Mouse (Mus musculus) neural tube, embryonic 10.5 days (tissue): ENCODE results near the gene Sppl3.
"Not testable (repeated sequence)": the region's sequence is repeated elsewhere in the genome, so short reads cannot be mapped to it uniquely, and the experiment has no call there.

Experiments used
- DNase-seq: peaks from one replicate; pipeline ENCODE4 v3.0.0-alpha.2; 2017; ENCODE audit warnings: low spot score; ENCODE audit errors: extremely low spot score

Sppl3 gene

DNA sequence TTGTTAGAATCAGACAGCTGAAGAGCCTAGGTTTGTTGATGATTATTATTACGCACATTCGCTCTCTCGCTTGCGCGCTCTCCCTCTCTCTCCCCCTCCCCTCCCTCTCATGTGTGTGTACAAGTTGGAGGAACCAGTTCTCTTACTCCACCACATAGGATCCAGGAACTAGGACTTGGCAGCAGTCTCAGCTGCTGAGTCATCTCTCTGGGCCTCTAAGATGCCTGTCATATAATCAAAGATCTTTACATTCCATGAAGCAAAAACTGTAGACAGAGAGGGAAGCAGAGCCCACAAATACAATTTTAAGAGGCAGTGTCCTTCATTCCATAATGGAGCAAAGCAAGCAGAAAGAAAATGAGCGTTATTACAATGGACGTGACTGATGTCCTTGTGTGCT lies 61.2 kb downstream of the Sppl3 start:
- no peak for DNase-seq

DNA sequence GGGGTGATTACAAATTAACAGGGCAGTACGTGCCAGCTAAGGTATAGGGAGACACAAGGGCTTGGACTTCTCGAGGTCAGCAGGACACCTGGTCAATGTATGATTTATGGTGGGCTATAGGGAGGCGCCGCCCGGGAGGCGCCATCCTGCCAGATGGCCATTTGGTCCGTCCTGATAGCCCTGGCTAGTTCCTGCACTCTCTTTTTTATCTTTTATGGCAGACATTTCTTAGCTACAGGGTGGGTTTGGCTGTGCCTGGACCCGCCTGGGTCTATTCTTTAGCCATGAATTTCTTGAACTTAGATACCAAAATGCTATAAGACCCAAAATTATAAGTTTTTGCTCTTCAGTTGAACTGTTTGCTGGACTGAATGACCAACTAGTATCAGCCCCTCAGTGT lies 62.4 kb downstream of the Sppl3 start:
- DNase-seq: not testable (repeated sequence)

DNA sequence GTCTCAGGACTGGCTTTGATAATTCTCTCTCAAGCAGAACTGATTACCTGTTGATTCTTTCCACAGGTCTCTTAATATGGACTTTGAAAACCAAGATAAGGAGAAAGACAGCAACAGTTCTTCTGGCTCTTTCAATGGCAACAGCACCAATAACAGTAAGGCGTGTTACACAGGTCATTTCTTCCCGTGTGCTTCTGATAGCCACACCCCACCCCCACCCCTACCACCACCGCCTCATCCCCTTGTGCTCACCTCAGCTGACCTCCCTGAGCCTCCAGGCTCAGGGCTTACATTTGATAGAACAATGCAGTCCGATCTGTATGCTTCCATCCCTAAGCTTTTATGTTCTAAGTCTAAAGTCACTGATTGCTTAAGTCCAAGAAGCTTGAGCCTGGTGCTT lies 63.8 kb downstream of the Sppl3 start:
- DNase-seq: no peak

DNA sequence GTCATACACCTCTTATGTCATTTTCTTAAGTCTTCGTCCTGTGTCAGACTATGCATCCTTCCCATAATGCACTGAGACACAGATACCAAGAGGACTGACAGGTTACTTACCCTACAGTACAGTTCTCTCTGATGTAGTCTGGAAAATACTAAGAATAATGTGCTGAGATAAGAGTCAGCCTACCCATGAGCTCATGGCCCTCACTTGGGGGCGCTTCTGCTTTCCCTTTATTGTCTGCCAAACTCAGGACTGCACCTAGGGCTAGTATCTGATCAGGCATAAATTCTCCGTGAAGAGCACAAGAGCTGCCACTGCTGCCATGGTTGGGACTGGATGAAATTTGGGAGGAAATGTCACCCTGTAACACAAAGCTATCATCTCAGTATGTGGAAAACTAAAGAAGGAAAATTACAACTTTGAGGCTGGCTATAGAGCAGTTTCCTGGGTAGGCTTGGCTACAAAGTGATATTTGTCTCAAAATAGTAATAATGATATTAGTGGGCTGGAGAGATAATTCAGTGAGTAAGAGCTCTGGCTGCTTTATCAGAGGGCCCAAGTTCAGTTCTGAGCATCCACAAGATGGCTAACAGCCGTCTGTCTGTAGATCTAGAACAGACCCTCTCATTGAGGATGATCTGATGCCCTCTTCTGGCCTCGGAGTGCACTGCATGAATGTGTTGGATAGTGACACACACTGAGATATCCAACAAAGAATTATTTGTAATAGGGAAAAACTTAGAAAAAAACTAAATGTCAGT lies 65.4 kb downstream of the Sppl3 start:
- peak; percentile 60 for DNase-seq

DNA sequence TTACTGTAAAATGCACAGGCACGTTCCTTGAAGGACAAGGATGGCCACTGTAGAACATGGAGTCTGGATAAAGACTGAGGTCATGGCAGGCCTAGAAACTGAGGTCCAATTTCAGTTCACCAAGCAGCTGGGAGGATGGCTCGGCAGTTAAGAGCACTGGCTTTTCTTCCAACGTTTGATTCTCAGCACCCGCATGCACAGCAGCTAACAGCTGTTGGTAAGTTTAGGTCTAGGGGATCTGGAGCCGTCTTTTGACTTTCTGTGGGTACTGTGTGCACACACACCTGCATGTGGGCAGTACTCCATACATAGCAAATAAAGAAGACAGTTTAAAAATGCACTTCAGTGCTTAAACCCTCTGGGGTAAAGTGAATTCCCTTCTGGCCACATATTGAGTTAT lies 70.7 kb downstream of the Sppl3 start:
- DNase-seq: no peak

DNA sequence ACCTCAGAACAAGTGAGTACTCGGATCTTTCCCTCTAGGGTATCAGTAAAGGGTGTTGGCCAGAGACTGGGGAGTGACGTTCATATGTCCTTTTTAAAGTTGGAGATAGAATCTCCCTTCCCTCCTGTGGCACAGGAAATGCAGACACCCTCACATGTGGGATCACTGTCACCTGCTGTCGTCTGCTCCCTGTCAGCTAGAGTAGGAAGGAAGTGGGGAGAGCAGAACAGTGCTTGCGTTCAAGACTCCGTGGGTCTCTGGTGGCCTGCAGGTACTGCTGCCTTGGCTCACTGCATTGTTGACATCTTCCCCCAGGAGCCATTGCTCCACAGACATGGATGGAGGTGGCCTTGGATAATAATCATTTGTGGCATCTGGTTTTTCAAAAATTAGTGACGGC lies 72.6 kb downstream of the Sppl3 start:
- DNase-seq: no peak

DNA sequence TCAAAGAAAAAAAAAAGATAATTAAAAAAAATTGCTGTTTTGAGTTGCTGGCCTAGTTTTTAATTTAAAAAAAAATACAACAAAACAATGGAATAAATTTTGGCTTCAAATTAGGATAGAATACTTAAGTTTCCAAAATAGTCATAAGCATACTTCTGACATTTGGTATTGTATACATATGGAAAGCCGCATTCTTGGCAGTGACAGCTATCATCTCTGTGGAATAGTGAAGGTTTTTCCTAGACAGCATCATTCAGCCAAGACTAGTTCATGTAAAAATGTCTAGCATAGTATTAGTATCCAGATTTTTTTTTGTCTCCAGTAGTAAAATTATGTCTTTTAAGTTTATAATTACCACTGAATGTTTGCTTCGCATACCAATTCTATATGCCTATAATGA lies 74.7 kb downstream of the Sppl3 start:
- no peak for DNase-seq

DNA sequence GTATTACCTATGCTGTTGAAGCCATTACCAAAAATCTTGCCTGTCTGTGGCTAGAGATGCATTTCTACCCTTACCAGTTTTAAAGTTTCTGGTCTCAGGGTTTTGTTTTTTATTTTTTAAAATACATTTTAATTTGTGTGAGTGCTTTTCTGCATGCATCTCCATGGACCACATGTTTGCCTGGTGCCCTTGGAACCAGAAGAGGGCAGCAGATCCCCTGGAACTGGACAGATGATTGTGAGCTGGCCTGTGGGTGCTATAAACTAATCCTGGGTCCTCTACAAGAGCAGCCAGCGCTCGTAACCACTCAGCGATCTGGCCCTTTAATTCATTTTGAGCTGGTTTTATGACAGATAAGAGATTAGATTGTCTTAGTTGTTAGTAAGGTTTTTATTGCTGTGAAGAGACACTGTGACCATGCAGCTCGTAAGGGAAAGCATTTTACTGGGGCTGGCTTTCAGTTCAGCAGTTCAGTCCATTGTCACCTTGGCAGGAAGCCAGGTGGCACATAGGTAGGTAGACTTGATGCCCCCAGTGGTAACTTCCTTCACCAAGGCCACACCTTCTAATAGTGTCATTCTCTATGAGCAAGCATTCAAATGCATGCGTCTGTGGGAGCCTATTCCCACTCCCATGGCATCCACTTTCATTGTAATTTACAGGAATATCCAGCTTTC lies 78.8 kb downstream of the Sppl3 start:
- DNase-seq: no peak

DNA sequence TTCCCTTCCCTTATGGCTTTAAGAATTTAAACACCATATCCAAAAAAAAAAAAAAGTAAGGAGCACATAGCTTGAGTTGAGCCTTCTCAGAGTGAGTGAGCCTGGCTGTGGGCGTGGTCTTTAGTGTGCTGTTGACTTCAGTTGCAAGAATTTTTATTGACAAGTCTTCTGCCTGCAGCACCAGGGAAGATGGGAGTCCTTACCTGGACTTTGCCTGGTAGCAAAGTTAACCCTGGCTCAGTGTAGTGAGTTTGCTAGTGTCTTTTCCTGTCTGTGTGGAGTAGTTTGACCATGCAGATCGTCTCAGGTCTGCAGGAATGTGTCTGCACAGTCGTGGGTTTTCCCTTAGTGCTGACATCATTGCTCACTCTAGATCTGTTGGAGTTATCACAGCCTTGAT lies 80.1 kb downstream of the Sppl3 start:
- no peak for DNase-seq

DNA sequence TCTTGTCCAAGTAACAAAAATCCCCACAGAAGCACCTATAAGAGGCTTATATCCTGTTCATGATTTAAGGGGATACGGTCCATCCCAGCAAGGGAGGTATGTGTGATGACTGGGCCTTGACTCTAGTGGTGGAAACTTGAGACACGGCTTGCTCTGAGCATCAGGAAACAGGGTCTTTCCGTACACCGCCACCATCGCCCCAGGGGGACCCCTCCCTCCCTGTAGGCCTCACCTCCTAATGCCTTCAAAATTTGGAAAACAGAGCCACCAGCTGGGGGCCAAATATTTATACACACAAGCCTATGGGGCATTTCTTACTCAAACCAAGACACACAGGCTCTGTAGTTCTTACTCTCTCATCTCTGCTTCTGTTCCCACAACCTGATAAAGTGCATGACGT lies 80.8 kb downstream of the Sppl3 start:
- DNase-seq: no peak

DNA sequence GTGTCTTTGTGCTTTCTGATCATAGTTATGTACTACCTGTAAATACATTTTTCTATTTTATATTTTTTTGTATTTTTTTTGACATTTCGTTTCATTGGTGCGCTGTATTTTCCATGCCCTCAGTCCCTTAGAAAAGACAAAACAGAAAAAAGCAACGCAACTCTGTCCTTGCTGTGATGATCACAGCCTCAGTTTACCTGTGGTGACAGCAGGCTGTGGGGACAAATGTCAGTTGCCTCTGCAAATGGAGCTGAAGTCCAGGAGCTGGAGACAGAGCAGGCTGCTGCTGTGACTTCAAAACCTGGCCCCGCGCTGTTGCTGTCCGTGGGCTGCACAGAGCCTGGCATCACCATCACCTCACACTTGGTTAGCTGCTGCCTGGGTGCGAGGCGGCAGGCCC lies 87.3 kb downstream of the Sppl3 start, which contains the start of gene Gm10401:
Gm10401 (minus strand) TSS at position 101 of the 400 bp plus-strand sequence.
- no peak for DNase-seq

DNA sequence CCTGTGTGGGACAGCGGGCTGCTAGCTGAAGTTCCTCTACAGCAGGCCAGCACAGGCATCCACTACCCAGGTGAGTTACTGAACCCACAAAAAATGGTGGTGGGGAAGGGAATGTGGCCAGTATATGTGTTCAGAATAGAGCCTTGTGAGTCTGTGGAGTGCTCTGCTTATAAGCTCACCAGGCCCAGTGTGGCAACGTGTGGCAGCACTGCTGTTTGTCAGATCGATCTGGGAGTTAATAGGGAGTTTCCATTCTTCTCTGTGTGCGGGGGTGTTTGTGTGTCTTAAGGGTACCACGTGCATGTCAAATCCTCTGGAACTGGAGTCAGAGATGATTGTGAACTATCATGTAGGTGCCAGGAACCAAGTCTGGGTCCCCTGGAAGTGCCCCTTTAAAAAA lies 88.6 kb downstream of the Sppl3 start:
- no peak for DNase-seq

DNA sequence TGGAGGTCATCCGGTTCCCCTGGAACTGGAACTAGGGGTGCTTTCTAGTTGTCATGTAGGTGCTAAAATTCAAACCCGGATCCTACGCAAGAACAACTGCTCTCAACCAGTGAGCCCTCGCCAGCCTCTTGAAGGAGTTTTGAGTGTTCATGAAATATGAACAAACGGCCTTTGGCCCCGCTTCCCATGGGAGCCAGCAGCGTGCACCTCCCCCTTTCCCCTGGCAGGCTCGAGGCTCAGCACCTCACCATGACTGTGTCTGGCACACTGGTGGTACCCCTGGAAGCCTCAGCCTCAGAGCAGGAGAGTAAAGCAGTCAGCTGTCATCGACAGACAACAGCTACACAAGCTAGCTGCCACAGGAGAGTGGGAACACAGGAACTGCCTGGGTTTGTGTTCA lies 89.1 kb downstream of the Sppl3 start:
- DNase-seq: no peak

DNA sequence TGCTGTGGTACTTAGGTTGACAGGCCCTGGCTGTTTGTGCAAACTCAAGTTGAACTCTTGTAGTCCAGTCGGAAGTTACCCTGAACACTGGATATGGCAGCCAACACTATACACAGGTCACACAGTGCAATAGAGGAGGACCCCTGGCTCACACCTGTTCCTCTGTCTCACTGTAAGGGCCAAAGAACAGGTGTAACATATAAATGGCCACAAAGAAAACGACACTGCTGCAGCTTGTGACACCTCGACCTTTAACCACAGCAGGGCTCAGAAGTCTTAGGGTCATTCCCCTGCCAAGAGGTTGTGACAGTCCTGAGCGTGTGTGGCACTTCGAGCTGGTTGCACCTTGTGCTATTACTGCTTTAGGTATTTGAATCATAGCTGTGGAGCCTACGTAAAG lies 89.5 kb downstream of the Sppl3 start:
- DNase-seq: no peak

DNA sequence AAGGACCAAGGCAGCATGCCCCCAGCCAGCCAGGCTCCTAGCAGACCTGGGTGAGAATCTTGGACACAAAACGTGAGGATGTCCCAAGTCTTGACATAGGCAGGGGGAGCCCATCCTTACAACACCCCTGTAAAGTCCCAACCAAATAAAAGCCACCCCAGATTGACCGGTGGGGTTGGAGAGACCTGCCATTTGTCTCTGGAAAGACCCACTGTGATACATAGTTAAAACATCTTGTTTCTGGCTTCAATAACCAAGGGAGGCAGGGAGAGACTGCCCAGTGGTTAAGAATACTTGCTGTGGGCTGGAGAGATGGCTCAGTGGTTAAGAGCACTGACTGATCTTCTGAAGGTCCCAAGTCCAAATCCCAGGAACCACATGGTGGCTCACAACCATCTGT lies 91.3 kb downstream of the Sppl3 start:
- DNase-seq: no peak

DNA sequence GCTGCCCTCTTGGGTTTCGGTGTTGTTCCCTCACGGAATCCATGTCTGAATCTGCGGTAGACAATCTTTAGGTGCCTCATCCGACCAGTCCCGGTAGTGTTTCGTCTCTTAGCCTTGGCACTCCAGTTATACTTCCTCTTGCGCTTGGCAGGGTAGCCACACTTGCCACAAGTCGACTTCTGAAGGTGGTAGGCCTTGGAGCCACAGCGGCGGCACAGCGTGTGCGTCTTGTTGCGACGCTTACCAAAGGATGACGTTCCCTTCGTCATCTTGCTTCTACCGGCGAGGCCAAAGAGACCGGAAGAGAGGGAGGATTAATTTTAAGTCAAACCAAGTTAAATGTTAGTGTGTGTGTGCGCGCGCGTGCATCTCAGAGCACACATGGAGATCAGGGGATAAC lies 92.3 kb downstream of the Sppl3 start:
- not testable (repeated sequence) for DNase-seq

DNA sequence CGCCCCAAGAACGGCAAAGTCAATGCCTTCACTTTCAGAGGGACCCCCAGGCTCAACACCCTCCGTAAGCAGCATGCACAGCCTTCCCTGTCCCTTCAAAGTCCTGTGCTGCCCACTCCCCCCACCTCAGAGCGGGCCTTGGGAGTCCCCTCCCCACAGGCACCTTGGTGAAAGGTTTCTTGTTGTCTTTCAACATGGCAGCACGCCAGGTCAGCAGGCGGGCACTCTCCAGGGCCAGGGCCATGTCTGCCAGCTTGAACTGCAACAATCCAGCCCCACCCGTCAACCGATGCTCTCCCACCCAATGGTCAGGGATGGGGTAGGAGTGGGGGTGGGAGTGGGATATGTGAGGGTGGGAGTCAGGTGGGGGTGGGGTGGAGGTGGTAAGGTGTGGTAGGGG lies 100.2 kb downstream of the Sppl3 start:
- no peak for DNase-seq

DNA sequence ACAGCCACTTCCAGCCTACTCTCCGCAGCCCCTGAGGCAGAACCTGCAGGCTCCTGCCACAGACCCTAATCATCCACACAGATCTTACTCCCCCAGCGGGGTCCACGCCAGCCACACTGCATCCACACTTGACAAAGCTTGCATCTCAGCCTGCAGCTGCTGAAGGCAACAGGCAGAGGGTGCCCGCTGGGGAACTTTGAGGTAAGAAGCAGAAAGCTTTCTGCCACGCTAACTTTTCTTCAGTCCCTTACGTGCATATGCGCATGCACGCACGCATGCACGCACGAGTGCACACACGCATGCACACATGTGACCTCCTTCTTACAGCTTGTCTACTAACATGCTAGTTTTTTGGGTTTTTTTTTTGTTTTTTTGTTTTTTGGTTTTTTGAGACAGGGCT lies 102.3 kb downstream of the Sppl3 start:
- DNase-seq: no peak

DNA sequence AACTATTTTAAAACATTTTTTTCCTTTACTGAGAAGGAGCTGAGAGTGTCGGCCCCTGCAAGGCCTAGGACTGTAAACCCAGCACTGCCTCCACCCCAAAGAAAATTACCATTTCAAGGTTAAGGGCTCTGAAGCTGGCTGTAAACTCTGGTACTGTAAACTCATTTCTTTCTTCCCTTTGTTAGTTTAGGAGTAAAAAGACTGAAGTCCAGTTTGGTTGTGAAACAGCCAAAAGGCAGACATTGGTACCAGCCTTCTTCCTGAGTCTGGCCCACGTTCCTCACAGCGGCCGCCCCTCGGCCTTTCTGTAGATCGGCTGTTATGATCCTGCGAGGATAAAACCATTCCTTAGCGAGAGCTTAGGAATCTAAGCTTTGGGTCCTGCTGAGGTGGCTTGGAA lies 103.6 kb downstream of the Sppl3 start:
- DNase-seq: no peak

DNA sequence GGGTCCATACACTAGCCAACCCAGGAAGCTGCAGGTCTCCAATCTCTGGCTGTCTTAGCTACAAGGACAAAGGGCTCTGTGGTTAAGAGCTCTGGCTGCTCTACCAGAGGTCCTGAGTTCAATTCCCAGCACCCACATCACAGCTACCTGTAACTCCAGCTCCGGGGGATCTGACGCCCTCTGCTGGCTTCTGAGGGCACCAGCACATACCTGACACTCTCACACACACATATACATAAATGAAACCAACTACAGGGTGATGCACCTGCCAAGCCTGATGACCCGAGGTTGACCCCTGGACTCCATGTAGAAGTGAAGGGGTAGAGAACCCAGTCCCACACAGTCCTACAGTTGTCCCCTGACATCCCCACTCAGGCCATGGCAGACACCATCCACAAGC lies 105.5 kb downstream of the Sppl3 start:
- no peak for DNase-seq

DNA sequence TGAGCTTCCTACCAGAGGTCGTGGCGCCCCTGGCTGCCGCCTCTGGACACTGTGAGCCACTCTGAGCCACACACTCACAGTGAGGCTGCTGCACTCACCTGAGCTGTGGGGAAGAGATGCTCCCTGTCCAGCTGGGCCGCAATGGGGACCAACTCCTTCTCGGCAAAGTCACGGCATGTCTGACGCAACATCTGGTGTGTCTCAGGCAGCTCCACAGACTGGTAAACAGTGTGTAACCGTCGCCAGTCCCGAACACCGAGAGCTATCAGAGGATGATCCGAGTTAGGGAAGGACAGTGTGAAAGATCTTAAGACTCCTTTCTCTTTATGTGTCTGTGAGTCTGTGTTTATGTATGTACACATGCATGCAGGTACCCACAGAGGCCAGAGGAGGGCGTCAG lies 106.5 kb downstream of the Sppl3 start:
- DNase-seq: no peak

DNA sequence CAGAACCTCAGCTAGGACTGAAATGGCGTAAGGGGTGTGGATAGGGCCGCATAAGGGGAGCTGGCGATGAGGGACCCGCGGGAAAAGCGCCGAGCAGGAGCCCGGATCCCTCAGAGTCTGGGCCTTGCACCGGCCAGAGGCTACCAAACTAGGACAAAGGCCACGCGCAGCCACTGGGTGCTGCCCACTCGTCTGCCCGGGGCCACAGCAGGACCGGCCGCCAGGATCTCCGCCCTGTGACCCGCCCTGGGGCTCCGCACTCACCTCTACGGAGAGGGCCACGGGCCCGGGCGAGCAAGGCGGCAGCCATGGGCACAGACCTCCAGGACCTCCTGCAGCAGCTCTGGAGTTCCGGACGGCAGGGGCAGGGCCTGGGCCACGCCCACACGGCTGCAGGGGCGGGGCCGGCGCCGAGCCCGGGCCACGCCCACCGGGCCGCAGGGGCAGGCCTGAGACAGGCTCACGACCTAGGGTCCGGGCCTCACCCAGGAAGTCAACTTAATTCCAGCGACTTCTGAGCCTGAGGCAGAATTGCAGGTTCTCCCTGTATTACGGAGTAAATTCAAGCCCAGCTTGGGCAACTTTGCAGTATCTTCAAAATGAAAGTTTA lies 108.1 kb downstream of the Sppl3 start, which contains the start of gene Acads:
Acads (minus strand) TSS at position 386 of the 610 bp plus-strand sequence.
- peak; percentile 88 for DNase-seq

DNA sequence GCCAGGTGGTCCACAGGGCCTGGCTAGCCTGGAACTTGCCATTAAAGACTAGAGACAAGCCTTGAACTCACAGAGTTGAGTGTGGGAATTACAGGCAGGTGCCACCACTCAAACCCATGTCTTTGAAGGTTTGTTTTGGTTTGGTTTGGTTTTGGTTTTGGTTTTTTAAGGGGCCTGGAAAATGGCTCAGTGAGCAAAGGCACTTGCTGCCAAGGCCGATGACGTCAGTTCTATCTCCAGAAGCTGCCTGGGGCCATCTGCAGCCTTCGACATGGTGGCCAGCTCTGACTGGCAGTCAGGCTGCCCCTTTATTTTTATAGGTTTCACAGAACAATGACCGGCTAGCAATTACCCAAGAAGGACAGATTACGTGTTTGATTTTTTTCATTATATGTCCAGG lies 110.0 kb downstream of the Sppl3 start:
- no peak for DNase-seq
